Mouse (Mus musculus): Measurements from ENCODE around the gene Ykt6. TPM values are rescaled to one million over a fixed set of nuclear protein-coding genes. Genes with fewer than 3 reads are reported as not detected.

The Ykt6 gene
- total and polyA plus RNA-seq, 3 experiments = 11.6 to 51.5 (median 22.5) TPM

DNA sequence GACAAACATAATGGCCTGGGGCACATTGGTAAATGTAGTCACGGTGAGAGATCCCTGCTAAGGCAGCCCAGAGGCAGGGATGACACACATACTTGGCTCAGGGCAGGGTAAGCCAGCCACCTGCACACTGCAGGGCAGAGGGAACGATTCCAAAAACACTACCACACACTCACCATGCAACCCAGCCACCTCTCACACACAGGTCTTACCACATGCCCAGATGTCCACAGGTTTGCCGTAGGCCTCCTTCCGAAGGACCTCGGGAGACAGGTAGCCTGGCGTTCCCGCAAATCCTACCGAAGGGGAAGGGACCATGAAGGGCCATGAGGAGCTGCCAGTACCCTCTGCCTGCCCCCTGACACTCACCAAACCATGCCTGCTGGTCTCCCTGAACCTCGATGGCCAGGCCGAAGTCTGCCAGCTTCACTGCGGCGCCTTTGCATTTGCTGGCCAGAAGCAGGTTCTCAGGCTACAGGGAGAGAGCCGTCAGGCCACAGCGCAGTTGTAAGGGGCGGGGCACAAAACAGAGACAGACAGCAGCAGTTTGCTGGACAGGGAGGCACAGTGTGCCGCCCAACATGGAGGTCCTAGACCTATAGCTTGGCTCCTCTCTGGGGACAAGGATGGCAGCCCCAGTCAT, 34.6 kb downstream of the Ykt6 start:
- no peak overlapping the region for H3K4me3 ChIP-seq (ENCODE audit: low read depth, low read length)
- H3K4me1 ChIP-seq (ENCODE audit: insufficient read depth, low read depth, low read length) = no peaks in the 10 kb centered on the region
- DNase-seq (ENCODE audit: low spot score) = no peak
- no peak for ATAC-seq (ENCODE audit: extremely low read depth, insufficient number of reproducible peaks, low FRiP score, poor library complexity, severe bottlenecking)
- TF ChIP-seq TAL1 (conservative IDR thresholded peaks at IDR 0.05; ENCODE audit: low read depth, low read length) (no peak), GATA2 (IDR thresholded peaks at IDR 0.05; ENCODE audit: borderline replicate concordance, low read depth, low read length) (no peak), CTCF (IDR thresholded peaks at IDR 0.05; ENCODE audit: low read depth, low read length) (no peak), POLR2AphosphoS5 (IDR thresholded peaks at IDR 0.05; ENCODE audit: insufficient replicate concordance, low read depth, low read length) (no peak), GATA1 (IDR thresholded peaks at IDR 0.05; ENCODE audit: borderline replicate concordance, low read length) (no peak)
- H3K27me3 ChIP-seq (ENCODE audit: insufficient read depth, low read length) = peaks cover 19% of the 10 kb centered on the region
- no peaks in the 10 kb centered on the region for H3K9me3 ChIP-seq (replicated peaks)
- no peaks in the 10 kb centered on the region for H3K36me3 ChIP-seq (replicated peaks)

GRCm38 (mm10) chr11:5990910-5991309, 35.4 kb downstream of the Ykt6 start:
- H3K4me1 ChIP-seq (ENCODE audit: insufficient read depth, low read depth, low read length) = no peaks in the 10 kb centered on the region
- no peaks in the 10 kb centered on the region for H3K36me3 ChIP-seq (replicated peaks)
- no peaks in the 10 kb centered on the region for H3K9me3 ChIP-seq (replicated peaks)
- no peak for ATAC-seq (ENCODE audit: extremely low read depth, insufficient number of reproducible peaks, low FRiP score, poor library complexity, severe bottlenecking)
- TF ChIP-seq TAL1 (conservative IDR thresholded peaks at IDR 0.05; ENCODE audit: low read depth, low read length) (no peak), GATA2 (IDR thresholded peaks at IDR 0.05; ENCODE audit: borderline replicate concordance, low read depth, low read length) (no peak), CTCF (IDR thresholded peaks at IDR 0.05; ENCODE audit: low read depth, low read length) (peak; percentile 26; the same call in 1 of the 2 replicates), POLR2AphosphoS5 (IDR thresholded peaks at IDR 0.05; ENCODE audit: insufficient replicate concordance, low read depth, low read length) (no peak), GATA1 (IDR thresholded peaks at IDR 0.05; ENCODE audit: borderline replicate concordance, low read length) (no peak)
- no peak overlapping the region for H3K4me3 ChIP-seq (ENCODE audit: low read depth, low read length)
- DNase-seq (ENCODE audit: low spot score) = peak; percentile 55
- H3K27me3 ChIP-seq (ENCODE audit: insufficient read depth, low read length) = peaks cover 22% of the 10 kb centered on the region

- Histone ChIP-seq H3K27me3 (ENCODE audit: insufficient read depth, low read length) (peaks cover 22% of the 10 kb centered on the region), H3K9me3 (replicated peaks) (no peaks in the 10 kb centered on the region; the same call in 1 of the 2 replicates), H3K4me1 (ENCODE audit: insufficient read depth, low read depth, low read length) (peaks cover 2% of the 10 kb centered on the region; the same call in 1 of the 2 replicates), H3K4me3 (ENCODE audit: low read depth, low read length) (no peak overlapping the region), H3K36me3 (replicated peaks) (no peaks in the 10 kb centered on the region)
- DNase-seq (ENCODE audit: low spot score) = no peak
- TF ChIP-seq TAL1 (conservative IDR thresholded peaks at IDR 0.05; ENCODE audit: low read depth, low read length) (no peak), GATA2 (IDR thresholded peaks at IDR 0.05; ENCODE audit: borderline replicate concordance, low read depth, low read length) (no peak), POLR2AphosphoS5 (IDR thresholded peaks at IDR 0.05; ENCODE audit: insufficient replicate concordance, low read depth, low read length) (no peak), GATA1 (IDR thresholded peaks at IDR 0.05; ENCODE audit: borderline replicate concordance, low read length) (no peak), CTCF (IDR thresholded peaks at IDR 0.05; ENCODE audit: low read depth, low read length) (no peak)
- ATAC-seq (ENCODE audit: extremely low read depth, insufficient number of reproducible peaks, low FRiP score, poor library complexity, severe bottlenecking) = no peak
Observed at GRCm38 (mm10) chr11:5994212-5994611, 38.7 kb downstream of the Ykt6 start.

GRCm38 (mm10) chr11:5994880-5995279, 39.4 kb downstream of the Ykt6 start:
- Histone ChIP-seq H3K27me3 (ENCODE audit: insufficient read depth, low read length) (peaks cover 22% of the 10 kb centered on the region), H3K9me3 (replicated peaks) (no peaks in the 10 kb centered on the region; the same call in 1 of the 2 replicates), H3K4me3 (ENCODE audit: low read depth, low read length) (no peak overlapping the region), H3K36me3 (replicated peaks) (no peaks in the 10 kb centered on the region), H3K4me1 (ENCODE audit: insufficient read depth, low read depth, low read length) (peaks cover 2% of the 10 kb centered on the region; the same call in 1 of the 2 replicates)
- TF ChIP-seq CTCF (IDR thresholded peaks at IDR 0.05; ENCODE audit: low read depth, low read length) = no peak
- no peak for TF ChIP-seq TAL1 (conservative IDR thresholded peaks at IDR 0.05; ENCODE audit: low read depth, low read length)
- TF ChIP-seq POLR2AphosphoS5 (IDR thresholded peaks at IDR 0.05; ENCODE audit: insufficient replicate concordance, low read depth, low read length) = no peak
- no peak for TF ChIP-seq GATA2 (IDR thresholded peaks at IDR 0.05; ENCODE audit: borderline replicate concordance, low read depth, low read length)
- DNase-seq (ENCODE audit: low spot score) (no peak), ATAC-seq (ENCODE audit: extremely low read depth, insufficient number of reproducible peaks, low FRiP score, poor library complexity, severe bottlenecking) (no peak)

- peaks cover 2% of the 10 kb centered on the region; the same call in 1 of the 2 replicates for H3K4me1 ChIP-seq (ENCODE audit: insufficient read depth, low read depth, low read length)
- TF ChIP-seq POLR2AphosphoS5 (IDR thresholded peaks at IDR 0.05; ENCODE audit: insufficient replicate concordance, low read depth, low read length) (no peak), CTCF (IDR thresholded peaks at IDR 0.05; ENCODE audit: low read depth, low read length) (peak; percentile 73), GATA1 (IDR thresholded peaks at IDR 0.05; ENCODE audit: borderline replicate concordance, low read length) (no peak), GATA2 (IDR thresholded peaks at IDR 0.05; ENCODE audit: borderline replicate concordance, low read depth, low read length) (no peak)
- peaks cover 25% of the 10 kb centered on the region for H3K27me3 ChIP-seq (ENCODE audit: insufficient read depth, low read length)
- H3K4me3 ChIP-seq (ENCODE audit: low read depth, low read length) = no peak overlapping the region
- ATAC-seq (ENCODE audit: extremely low read depth, insufficient number of reproducible peaks, low FRiP score, poor library complexity, severe bottlenecking) (no peak), DNase-seq (ENCODE audit: low spot score) (peak; percentile 58)
- H3K36me3 ChIP-seq (replicated peaks) = no peaks in the 10 kb centered on the region
- no peaks in the 10 kb centered on the region; the same call in 1 of the 2 replicates for H3K9me3 ChIP-seq (replicated peaks)
Observed at GRCm38 (mm10) chr11:5995989-5996388, 40.5 kb downstream of the Ykt6 start.

DNA sequence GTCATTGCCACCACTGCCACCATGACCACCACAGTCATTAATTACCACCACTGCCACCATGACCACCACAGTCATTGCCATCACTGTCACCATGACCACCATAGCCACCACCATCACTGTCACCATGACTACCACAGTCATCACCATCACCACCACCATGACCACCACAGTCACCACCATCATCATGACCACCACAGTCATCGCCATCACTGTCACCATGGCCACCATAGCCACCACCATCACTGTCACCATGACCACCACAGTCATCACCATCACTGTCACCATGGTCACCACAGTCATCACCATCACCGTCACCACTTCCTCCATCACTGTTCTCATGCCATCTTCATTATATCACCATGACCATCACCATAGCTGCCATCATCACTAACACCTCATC, 43.0 kb downstream of the Ykt6 start:
- no peaks in the 10 kb centered on the region for H3K36me3 ChIP-seq (replicated peaks)
- peak overlapping the region; percentile 46; the same call in 1 of the 2 replicates for H3K4me3 ChIP-seq (ENCODE audit: low read depth, low read length)
- peaks cover 28% of the 10 kb centered on the region for H3K27me3 ChIP-seq (ENCODE audit: insufficient read depth, low read length)
- no peaks in the 10 kb centered on the region; the same call in 1 of the 2 replicates for H3K9me3 ChIP-seq (replicated peaks)
- TF ChIP-seq CTCF (IDR thresholded peaks at IDR 0.05; ENCODE audit: low read depth, low read length) (no peak), POLR2AphosphoS5 (IDR thresholded peaks at IDR 0.05; ENCODE audit: insufficient replicate concordance, low read depth, low read length) (peak; percentile 77; the same call in 1 of the 2 replicates)
- ATAC-seq (ENCODE audit: extremely low read depth, insufficient number of reproducible peaks, low FRiP score, poor library complexity, severe bottlenecking) (no peak), DNase-seq (ENCODE audit: low spot score) (no peak)
- peaks cover 2% of the 10 kb centered on the region; the same call in 1 of the 2 replicates for H3K4me1 ChIP-seq (ENCODE audit: insufficient read depth, low read depth, low read length)

Data from G1E (cell line).